Mouse (Mus musculus): ENCODE data around the gene Kazn.

Kazn gene

DNA sequence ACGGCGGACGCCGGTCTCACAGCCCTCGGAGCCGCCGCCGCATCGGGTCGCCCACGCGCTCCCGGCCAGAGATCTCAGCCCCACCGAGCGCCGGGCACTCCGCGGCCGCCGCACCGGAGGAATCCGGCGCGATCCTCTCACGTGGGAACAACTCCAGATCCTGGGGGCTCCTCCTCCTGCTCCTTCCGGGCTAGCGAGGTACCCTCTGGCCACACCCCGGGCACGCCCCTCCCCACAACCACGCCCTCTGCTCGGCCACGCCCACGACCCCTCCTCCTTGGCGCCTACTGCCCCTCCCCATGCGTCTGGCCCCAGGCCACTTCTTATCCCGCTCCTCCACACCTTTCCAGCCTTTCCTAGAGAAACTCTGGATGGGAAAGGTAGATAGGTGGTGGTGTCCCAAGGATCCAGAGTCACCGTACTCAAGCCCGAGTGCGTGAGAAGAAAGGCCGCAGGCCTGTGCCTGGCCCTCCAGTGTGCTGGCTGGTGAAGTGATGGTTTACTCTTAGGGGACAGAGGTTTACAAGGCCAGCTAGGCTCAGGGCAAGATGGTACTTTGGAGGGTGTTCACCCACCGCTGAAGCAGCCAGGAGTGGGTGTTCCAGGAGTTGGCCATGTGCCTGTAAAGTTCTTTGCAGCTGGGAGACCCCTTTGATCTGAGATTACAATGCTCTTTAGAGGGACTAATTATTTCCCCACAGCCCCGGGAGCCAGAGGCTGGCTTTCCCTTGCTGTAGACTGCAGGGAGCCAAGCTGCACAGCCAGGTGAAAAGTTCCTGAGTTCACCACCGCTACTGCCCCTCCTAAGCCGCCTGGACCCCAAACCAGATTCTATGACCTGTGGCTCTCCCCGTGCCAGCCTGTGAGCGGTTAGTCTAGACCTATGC, at the start of gene Kazn:
TSS of gene Kazn (minus strand) at position 162 of the 887 bp plus-strand sequence.
- peak; percentile 59 to 71 for DNase-seq (ENCODE audit: low spot score in 2 of 2)

DNA sequence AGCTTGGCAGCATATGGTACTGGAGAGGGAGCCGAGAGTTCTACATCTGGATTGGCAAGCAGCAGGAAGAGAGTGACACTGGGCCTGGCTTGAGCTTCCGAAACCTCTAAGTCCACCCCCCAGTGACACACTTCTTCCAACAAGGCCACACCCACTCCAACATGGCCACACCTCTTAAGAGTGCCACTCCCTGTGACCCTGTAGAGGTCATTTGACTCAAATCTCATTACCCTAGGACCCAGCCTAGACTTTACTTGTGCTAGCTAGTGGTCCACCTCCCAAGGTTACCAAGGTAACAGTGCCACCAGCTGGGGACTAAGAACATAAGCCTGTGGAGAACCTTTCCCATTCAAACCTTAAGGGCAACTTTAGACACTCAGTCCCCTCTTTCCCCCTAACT, 46.3 kb upstream of the Kazn start:
- no peak for DNase-seq (ENCODE audit: low spot score in 2 of 2)

DNA sequence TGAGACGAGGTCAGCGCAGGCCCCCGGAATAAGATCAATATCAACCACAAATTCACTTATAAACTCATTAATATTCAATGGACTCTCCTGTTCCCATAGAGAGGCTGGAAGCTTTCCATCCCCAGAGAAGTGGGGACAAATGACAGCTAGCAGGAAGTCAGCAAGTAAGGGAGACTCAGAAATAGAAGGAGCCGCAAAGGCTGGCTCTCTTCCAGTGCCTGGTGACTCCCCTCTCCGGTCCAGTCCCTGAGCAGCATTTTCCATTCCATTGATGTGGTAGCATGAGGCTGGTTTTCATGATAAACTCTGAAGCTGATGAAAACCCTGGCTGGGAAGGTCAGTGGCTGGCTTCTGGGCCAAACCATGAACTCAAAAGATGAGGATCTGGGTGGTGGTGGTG, 44.7 kb upstream of the Kazn start:
- DNase-seq (ENCODE audit: low spot score in 2 of 2): no peak

DNA sequence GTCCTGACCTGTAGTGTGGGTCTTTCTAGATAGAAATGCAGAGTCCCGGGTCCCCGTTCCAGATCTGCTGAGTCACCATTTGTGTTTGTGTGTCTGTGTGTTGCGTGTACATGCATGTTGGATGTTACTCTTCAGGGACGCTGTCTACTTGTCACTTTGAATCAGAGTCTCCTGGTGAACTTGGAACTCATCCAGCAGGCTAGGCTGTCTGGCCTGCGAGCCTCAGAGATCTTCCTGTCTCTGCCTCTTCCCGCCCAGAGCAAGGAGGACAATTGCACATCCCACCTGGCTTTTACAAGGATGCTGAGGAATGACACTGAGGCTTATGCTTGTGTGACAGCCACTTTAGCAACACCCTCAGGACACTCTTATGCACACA, 39.0 kb upstream of the Kazn start:
- no peak for DNase-seq (ENCODE audit: low spot score in 2 of 2)

DNA sequence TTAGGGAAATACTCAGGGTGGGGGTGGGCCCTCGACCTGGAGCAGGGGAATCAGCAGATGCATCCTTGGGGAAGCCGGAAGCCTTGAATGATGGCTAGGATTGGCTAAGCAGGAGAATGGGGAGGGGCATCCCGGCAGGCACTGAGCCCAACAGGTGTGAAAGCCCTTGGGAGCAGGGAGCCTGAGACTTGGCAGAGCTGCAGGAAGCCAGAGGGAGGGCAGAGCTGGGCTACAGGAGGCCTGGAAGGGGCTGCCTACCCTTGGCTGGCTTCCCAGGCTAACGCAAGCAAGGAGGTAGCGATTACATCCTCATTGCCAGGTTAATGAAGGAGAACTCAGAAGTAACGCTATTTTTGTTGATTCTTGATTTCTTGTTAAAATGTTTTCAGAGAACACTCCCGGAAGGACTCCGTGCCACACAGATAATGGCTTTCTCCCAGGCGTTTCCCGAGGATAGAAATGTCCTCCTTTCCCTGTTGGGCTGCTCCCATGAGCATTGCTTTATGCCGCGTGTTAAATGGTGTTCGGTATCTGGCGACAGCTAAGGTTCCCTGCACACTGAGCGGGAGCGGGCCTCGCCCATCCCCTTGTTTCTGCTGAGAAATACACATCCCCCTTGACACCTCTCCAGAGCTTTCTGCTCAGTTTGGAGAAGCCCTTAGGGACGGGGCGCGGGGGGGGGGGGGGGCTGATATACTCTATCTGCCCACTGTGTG, 38.4 kb upstream of the Kazn start:
- no peak for DNase-seq (ENCODE audit: low spot score in 2 of 2)

DNA sequence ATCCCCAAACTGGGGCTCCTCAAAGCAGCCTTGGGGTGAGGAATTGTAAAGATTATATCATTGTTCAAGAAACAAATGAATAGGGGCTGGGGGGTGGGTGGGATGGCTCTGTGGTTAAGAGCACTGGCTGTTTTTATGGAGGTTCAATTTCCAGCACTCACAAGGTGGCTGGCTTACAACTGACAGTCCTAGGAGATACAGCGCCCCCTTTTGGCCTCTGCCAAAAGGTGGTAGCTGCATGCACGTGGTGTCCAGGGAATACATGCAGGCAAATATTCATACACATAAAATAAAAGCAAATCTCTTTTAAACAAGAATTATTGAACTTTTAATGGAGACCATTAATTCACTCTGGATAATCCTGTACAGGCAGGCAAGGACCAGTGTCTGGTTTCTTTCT, 36.0 kb upstream of the Kazn start:
- DNase-seq (ENCODE audit: low spot score in 2 of 2): no peak

- DNase-seq (ENCODE audit: low spot score in 2 of 2): no peak
Measured at GRCm38 (mm10) chr4:142274441-142275234, 35.4 kb upstream of the Kazn start.

DNA sequence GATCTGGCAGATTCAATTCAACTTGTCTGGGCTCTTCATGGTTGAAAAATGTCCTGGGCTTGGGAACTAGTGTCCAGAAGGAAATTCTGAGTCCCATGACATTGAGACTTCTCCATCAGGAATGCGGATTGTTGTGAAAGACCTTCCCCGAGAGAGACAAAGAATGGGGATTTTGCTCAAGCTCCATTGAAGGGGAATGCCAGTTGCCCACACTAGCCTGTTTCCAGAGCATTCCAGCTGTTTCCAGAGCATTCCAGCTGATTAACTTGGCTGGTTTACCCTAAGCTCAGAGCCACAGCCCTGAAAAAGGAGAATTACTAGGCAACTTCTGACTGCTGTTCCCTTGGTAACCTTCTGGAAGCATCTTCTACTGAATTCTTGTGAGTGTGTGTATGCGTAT, 32.3 kb upstream of the Kazn start:
- no peak for DNase-seq (ENCODE audit: low spot score in 2 of 2)

DNA sequence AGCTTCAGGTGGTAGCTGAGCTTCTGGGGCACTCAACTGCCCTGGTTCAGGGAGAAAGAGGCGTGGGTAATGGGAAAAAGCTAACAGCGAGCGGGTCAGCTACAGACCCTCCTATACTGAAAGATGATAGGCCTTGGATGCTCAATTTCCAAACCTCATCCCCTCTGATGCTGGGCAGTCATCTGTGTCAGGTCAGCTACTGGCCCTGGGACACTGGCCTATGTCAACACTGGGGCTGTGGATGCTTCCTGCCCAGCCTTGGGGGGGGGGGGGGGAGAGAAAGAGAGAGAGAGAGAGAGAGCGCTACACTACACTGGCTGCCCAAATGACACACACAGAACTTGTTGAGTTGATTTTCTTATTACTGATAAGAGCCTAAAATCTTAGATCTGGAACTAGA, 28.6 kb upstream of the Kazn start:
- DNase-seq (ENCODE audit: low spot score in 2 of 2): no peak

- DNase-seq (ENCODE audit: low spot score in 2 of 2): peak in 1 of 2 experiments; percentile 30
Measured at GRCm38 (mm10) chr4:142267348-142267819, 28.2 kb upstream of the Kazn start.

DNA sequence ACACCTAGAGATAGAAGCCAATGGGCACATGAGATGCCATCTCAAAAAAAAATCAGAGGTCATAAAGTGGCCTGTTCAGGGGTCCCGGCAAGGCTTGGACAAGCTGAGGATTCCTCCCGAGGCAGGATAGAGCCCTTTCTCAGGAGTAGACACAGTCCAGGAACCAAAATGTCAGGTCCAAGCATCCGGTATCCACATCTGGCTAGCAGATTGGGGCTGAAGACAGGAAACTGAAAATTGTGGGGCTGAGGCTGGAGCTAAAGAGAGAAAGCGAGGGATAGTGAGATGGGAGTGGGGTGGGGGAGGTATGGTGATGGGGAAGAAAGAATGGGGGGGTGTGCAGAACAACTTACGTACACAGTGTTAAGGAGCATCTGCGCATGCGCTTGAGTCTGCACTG, 25.1 kb upstream of the Kazn start:
- DNase-seq (ENCODE audit: low spot score in 2 of 2): no peak

DNA sequence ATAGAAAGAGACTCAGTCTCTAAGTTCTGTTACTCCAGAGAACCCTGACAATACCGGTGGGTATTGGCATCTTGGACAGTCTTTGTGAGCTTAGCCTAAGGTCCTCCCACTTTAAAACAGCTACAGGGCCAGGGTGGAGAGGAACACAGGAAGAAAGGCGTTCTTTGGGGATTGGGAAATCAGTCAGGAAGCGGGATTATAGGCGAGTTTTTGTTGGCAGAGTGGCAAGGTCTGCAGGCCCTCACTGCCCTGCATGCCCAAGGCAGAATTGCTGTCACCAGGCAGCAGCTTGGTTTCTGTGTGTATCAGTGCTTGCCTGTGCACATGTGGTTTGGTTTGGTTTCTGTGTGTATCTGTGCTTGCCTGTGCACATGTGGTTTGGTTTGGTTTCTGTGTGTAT, 22.5 kb upstream of the Kazn start:
- no peak for DNase-seq (ENCODE audit: low spot score in 2 of 2)

- DNase-seq (ENCODE audit: low spot score in 2 of 2): no peak
Measured at GRCm38 (mm10) chr4:142258730-142259129, 19.5 kb upstream of the Kazn start.

- no peak for DNase-seq (ENCODE audit: low spot score in 2 of 2)
Measured at GRCm38 (mm10) chr4:142254088-142254487, 14.9 kb upstream of the Kazn start.

GRCm38 (mm10) chr4:142251471-142252354, 12.5 kb upstream of the Kazn start:
- DNase-seq (ENCODE audit: low spot score in 2 of 2): no peak

GRCm38 (mm10) chr4:142250054-142250453, 10.9 kb upstream of the Kazn start:
- no peak for DNase-seq (ENCODE audit: low spot score in 2 of 2)

- peak in 1 of 2 experiments; percentile 40 for DNase-seq (ENCODE audit: low spot score in 2 of 2)
Measured at GRCm38 (mm10) chr4:142249401-142249800, 10.2 kb upstream of the Kazn start.

DNA sequence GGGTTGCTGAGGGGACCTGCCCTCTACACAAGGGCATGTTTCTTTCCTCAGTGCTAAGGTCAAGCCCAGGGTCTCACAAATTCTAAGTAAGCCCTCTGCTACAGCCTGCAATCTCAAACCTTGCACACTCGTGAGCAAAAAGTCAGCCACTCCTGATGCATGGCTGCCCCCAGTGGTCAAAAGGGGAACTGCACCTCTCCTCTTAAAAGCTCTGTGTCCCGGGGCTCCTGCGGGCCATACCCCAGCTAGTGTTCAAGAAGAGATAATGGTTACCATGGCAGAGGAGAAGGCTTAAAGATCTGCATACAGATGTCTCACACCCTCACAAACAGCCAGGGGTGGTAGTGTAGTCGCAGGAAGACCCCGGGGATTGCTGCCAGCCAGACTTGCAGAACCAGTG, 9.2 kb upstream of the Kazn start:
- DNase-seq (ENCODE audit: low spot score in 2 of 2): peak; percentile 70 to 75

DNA sequence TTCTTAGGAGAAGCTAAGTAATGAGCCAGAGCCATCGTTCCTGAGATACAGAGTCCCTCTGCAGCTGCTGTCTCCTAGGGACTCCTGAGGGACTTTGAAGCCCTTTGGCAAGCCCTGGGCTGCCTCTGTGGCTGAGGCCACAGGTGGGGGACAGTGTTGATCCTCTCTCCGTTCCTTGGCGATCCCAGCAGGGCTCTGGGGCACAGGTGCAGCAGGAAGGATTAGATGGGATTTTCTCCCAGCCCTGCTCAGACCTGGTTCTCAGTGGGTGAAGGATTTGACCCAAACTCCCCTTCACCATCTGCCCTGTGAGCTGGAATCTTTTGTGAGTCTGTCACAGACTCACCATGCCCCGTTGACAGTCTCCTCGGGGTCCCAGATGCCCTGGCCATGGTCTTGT, 7.5 kb upstream of the Kazn start:
- DNase-seq (ENCODE audit: low spot score in 2 of 2): no peak

GRCm38 (mm10) chr4:142244641-142245040, 5.4 kb upstream of the Kazn start:
- DNase-seq (ENCODE audit: low spot score in 2 of 2): no peak

DNA sequence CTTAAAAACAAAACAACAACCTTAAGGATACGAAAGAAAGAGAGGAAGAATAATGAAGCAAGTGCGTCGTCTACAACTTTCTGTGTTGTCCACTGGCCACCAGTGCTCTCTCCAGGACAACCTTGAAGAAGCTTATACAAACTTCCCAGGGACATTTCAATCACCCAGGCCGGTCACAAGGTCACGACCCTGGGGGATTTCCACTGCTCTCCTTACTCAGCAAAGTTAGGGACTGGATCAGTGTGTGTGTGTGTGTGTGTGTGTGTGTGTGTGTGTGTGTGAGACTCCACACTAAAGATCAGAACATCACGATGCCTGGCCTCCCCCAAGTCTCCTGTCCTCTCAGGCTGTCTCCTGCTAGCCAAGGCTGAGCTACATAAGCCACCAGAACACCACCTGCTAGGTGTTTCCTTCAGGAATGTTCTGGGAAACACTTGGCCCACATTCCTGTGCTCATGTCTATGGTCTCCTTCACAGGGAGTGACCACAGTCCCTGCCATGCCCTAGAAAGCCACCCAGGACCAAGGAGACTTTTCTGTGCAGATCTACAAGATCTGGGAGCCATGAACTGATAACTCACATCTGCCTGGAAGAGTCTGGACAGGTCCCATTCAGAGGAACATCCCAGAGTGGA, 3.7 kb upstream of the Kazn start:
- DNase-seq (ENCODE audit: low spot score in 2 of 2): no peak
